ENCODE assay signal across 8 mouse cellular contexts in genomic region chr4:150372631-150373041, GRCm38 (mm10).
DNase-seq lines count a peak whose midpoint lies in the region; ATAC-seq lines count a peak whose summit lies in the region.

No protein-coding gene starts in this region.

- no peaks in the 10 kb centered on the region for H3K27me3 ChIP-seq in forebrain, embryonic 12.5 days
- H3K27me3 ChIP-seq in limb, embryonic 15.5 days, result no peaks in the 10 kb centered on the region

- peak overlapping the region; percentile 94 for H3K27ac ChIP-seq in forebrain, embryonic 12.5 days
- H3K27ac ChIP-seq in limb, embryonic 15.5 days, result peak overlapping the region; percentile 73

- no peaks in the 10 kb centered on the region for H3K36me3 ChIP-seq in forebrain, embryonic 12.5 days (replicated peaks)
- H3K36me3 ChIP-seq in limb, embryonic 15.5 days, result no peaks in the 10 kb centered on the region

- peak; percentile 68 for DNase-seq in retina, postnatal 1 day
- no peak for DNase-seq in retina, embryonic 14.5 days (ENCODE audit: low spot score)
- peak; percentile 15 to 22 for DNase-seq in thymus, postnatal 36 days
- DNase-seq in right cerebral cortex, adult 18-20 months, result no peak
- DNase-seq in left cerebral cortex, postnatal 10 days (ENCODE audit: extremely low spot score in 1 of 2, low spot score in 2 of 2), result no peak
- no peak for DNase-seq in left cerebral cortex, adult 18-20 months (ENCODE audit: low spot score in 2 of 2)

- H3K9ac ChIP-seq in forebrain, embryonic 12.5 days, result peak overlapping the region; percentile 69
- H3K9ac ChIP-seq in limb, embryonic 15.5 days, result no peak overlapping the region

- intact Hi-C loops in left cerebral cortex, postnatal 10 days (cut with DNase I), result loop anchor here (5.0 kb wide), 2 partner anchors 35 to 95 kb away; no protein-coding TSS in a partner anchor

- no peaks in the 10 kb centered on the region for H3K9me3 ChIP-seq in forebrain, embryonic 12.5 days
- H3K9me3 ChIP-seq in limb, embryonic 15.5 days, result no peaks in the 10 kb centered on the region

- peak overlapping the region; percentile 87 for H3K4me2 ChIP-seq in forebrain, embryonic 12.5 days
- H3K4me2 ChIP-seq in limb, embryonic 15.5 days, result peak overlapping the region; percentile 94

- peak overlapping the region; percentile 53 for H3K4me3 ChIP-seq in forebrain, embryonic 12.5 days (replicated peaks)
- peak overlapping the region; percentile 61 for H3K4me3 ChIP-seq in limb, embryonic 15.5 days

- 3% methylated on average over 3 of the region's 3 CpGs for WGBS in forebrain, embryonic 12.5 days
- 4% methylated on average over 3 of the region's 3 CpGs for WGBS in limb, embryonic 15.5 days

- ATAC-seq in forebrain, embryonic 12.5 days (ENCODE audit: low FRiP score), result no peak
- ATAC-seq in limb, embryonic 15.5 days (ENCODE audit: insufficient number of reproducible peaks, low FRiP score, low TSS enrichment, low read depth), result no peak

- peaks cover 71% of the 10 kb centered on the region for H3K4me1 ChIP-seq in forebrain, embryonic 12.5 days
- H3K4me1 ChIP-seq in limb, embryonic 15.5 days, result peaks cover 51% of the 10 kb centered on the region

Comparison
In these comparisons a context has a peak if more than half of its experiments do, and no peak if none do; other contexts are left out.
1. DNase-seq: peak in retina, postnatal 1 day (single experiment) and thymus, postnatal 36 days (2 of 2); none in retina, embryonic 14.5 days (single experiment), right cerebral cortex, adult 18-20 months (single experiment), left cerebral cortex, postnatal 10 days (0 of 2) and left cerebral cortex, adult 18-20 months (0 of 2).